ENCODE assay signal across 24 mouse cellular contexts in genomic region chr16:92820451-92820850, GRCm38 (mm10). TPM values are rescaled to one million over a fixed set of nuclear protein-coding genes. Genes with fewer than 3 reads are reported as not detected.
DNase-seq lines count a peak whose midpoint lies in the region; ATAC-seq and TF ChIP-seq lines count a peak whose summit lies in the region.
"Had no signal": no experiment of that assay in that cellular context is flagged by ENCODE, and none has a peak within 500 bp of the region (broad histone marks: within the 10 kb centered on the region; RNA-seq: fewer than 3 reads in every experiment).

No protein-coding gene starts in this region.

- no peak overlapping the region for H3K4me3 ChIP-seq in liver, embryonic 12.5 days
- no peak overlapping the region for H3K4me3 ChIP-seq in thymus, adult 2 months (ENCODE audit: control insufficient read depth, insufficient read depth, low read length)
- H3K4me3 ChIP-seq: embryonic facial prominence, embryonic 15.5 days; hindbrain, embryonic 15.5 days; layer of hippocampus, adult 2 months; limb, embryonic 12.5 days; midbrain, embryonic 12.5 days; neural tube, embryonic 12.5 days; stomach, embryonic 15.5 days had no signal

- H3K36me3 ChIP-seq in liver, embryonic 12.5 days = peaks cover 37% of the 10 kb centered on the region
- peaks cover 27% of the 10 kb centered on the region for H3K36me3 ChIP-seq in thymus, adult 2 months (ENCODE audit: control insufficient read depth, insufficient read depth, low read length)
- H3K36me3 ChIP-seq: embryonic facial prominence, embryonic 15.5 days; hindbrain, embryonic 15.5 days; limb, embryonic 12.5 days; midbrain, embryonic 12.5 days; neural tube, embryonic 12.5 days; stomach, embryonic 15.5 days had no signal

- H3K9ac ChIP-seq in liver, embryonic 12.5 days = no peak overlapping the region
- H3K9ac ChIP-seq: embryonic facial prominence, embryonic 15.5 days; hindbrain, embryonic 15.5 days; limb, embryonic 12.5 days; midbrain, embryonic 12.5 days; neural tube, embryonic 12.5 days; stomach, embryonic 15.5 days had no signal

- no peaks in the 10 kb centered on the region for H3K9me3 ChIP-seq in liver, embryonic 12.5 days (replicated peaks)
- H3K9me3 ChIP-seq: embryonic facial prominence, embryonic 15.5 days; hindbrain, embryonic 15.5 days; limb, embryonic 12.5 days; midbrain, embryonic 12.5 days; neural tube, embryonic 12.5 days; stomach, embryonic 15.5 days had no signal

- 61% methylated on average over 6 of the region's 6 CpGs for WGBS in liver, embryonic 12.5 days (ENCODE audit: insufficient replicate concordance)
- WGBS in thymus, adult 2 months = 65% methylated on average over 6 of the region's 6 CpGs

- H3K4me2 ChIP-seq in liver, embryonic 12.5 days = peak overlapping the region; percentile 51
- H3K4me2 ChIP-seq: embryonic facial prominence, embryonic 15.5 days; heart, embryonic 11.5 days; hindbrain, embryonic 15.5 days; limb, embryonic 12.5 days; midbrain, embryonic 12.5 days; neural tube, embryonic 12.5 days; stomach, embryonic 15.5 days had no signal

- no peaks in the 10 kb centered on the region for H3K27me3 ChIP-seq in liver, embryonic 12.5 days (replicated peaks)
- no peaks in the 10 kb centered on the region; the same call in 1 of the 2 replicates for H3K27me3 ChIP-seq in thymus, adult 2 months (ENCODE audit: control insufficient read depth, insufficient read depth, low read length)
- H3K27me3 ChIP-seq: embryonic facial prominence, embryonic 15.5 days; hindbrain, embryonic 15.5 days; midbrain, embryonic 12.5 days; neural tube, embryonic 12.5 days; stomach, embryonic 15.5 days had no signal

- no peak for TF ChIP-seq CTCF in thymus, adult 2 months (IDR thresholded peaks at IDR 0.05; ENCODE audit: borderline replicate concordance, control insufficient read depth, extremely low read depth, insufficient read depth, low read length, poor library complexity)

- H3K4me1 ChIP-seq in liver, embryonic 12.5 days = peaks cover 92% of the 10 kb centered on the region
- H3K4me1 ChIP-seq in thymus, adult 2 months (replicated peaks; ENCODE audit: control insufficient read depth, insufficient read depth, low read length) = peaks cover 64% of the 10 kb centered on the region
- H3K4me1 ChIP-seq: midbrain, embryonic 12.5 days had no signal

- H3K27ac ChIP-seq in liver, embryonic 12.5 days = peak overlapping the region; percentile 95
- no peak overlapping the region for H3K27ac ChIP-seq in thymus, adult 2 months (ENCODE audit: control insufficient read depth, insufficient read depth, low read length)
- H3K27ac ChIP-seq: embryonic facial prominence, embryonic 15.5 days; hindbrain, embryonic 15.5 days; layer of hippocampus, adult 2 months; limb, embryonic 12.5 days; midbrain, embryonic 12.5 days; neural tube, embryonic 12.5 days; stomach, embryonic 15.5 days had no signal

- no peak for TF ChIP-seq POLR2A in thymus, adult 2 months (IDR thresholded peaks at IDR 0.05; ENCODE audit: control insufficient read depth, extremely low read depth, insufficient read depth, low read length, poor library complexity)

- ATAC-seq in liver, embryonic 12.5 days = no peak
- ATAC-seq: forebrain, embryonic 14.5 days; intestine, embryonic 16.5 days; lung, postnatal 0 days had no signal

- no peak for DNase-seq in liver
- peak; percentile 78 for DNase-seq in CD4-positive, CD25-positive, alpha-beta regulatory T cell, adult 2 months (ENCODE audit: low read depth, low spot score)
- DNase-seq in induced T-regulatory cell, adult 2 months (ENCODE audit: low read depth) = peak; percentile 85
- DNase-seq in thymus, adult 2 months = no peak
- no peak for DNase-seq in spleen, adult 12 weeks (ENCODE audit: low spot score)
- DNase-seq in right cerebral cortex, adult 2 months (ENCODE audit: low spot score in 2 of 2) = no peak
- DNase-seq: adrenal gland, postnatal 25 days; cerebellum, adult 9-10 months; gastrocnemius, postnatal 10 days; kidney, postnatal 25 days; layer of hippocampus, postnatal 36 days; retina, postnatal 1 day had no signal

RNA-seq across cellular contexts. Expression of gene Runx1, which starts 5.5 kb away (rescaled TPM):
- polyA plus RNA-seq in liver, embryonic 12.5 days (2016; fragmentation: Nextera tagmentation; extraction: Ambion mirVana) = 11.7 and 13.5 TPM in 2 replicates
- 87.4 and 128 TPM in 2 replicates for polyA plus RNA-seq in thymus, adult 2 months (2012; rRNA removed)

Comparison
In these comparisons a context has a peak if more than half of its experiments do, and no peak if none do; other contexts are left out.
1. DNase-seq: peak in CD4-positive, CD25-positive, alpha-beta regulatory T cell, adult 2 months (single experiment) and induced T-regulatory cell, adult 2 months (single experiment); none in liver (single experiment), thymus, adult 2 months (single experiment), spleen, adult 12 weeks (single experiment) and right cerebral cortex, adult 2 months (0 of 2).